Mouse (Mus musculus): ENCODE results near the gene Rufy1. TPM values are rescaled to one million over a fixed set of nuclear protein-coding genes. Genes with fewer than 3 reads are reported as not detected.

Gene Rufy1
- total RNA-seq, 4 experiments from 2014 or later: 41.9 to 56.9 (median 49.4) TPM

DNA sequence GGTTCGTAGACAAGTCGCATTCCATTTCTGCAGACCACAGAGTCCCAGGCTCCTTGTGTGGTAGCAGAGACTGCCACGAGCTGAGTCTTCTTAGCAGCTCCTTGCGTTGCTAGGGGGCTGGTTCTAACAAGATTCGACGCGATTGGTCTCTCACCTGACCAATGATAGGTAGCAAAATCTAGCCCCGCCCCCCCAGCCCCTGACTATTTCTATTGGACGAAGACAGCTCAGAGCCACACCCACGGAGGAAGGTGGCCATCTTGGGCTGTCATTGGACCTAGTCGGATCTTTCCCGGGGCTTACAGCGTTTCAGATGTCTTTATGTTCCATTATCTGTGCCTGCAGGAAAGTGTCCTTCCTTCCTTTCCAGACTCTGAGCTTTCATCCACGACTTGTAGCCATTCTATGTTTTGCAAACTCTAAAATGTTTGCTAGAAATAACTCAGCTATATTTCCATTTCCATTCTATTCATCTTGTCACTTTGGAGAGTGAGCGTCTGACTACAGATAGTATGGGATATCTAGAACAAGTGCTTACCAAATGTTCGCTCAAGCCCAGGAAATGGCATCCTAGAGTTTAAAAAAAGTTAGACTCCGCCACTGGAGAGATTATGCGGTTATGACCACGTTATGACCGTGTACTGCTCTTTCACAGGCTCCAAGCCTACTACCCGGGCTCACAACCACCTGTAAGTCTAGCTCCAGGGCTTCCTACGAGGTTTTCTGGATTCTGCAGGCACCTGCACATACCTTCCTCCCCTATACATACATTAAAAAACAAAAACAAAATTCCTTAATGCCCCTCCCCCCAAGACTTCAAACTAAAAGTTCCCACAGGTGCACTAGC, 8.8 kb downstream of the Rufy1 start:
- peak; percentile 44 for DNase-seq

DNA sequence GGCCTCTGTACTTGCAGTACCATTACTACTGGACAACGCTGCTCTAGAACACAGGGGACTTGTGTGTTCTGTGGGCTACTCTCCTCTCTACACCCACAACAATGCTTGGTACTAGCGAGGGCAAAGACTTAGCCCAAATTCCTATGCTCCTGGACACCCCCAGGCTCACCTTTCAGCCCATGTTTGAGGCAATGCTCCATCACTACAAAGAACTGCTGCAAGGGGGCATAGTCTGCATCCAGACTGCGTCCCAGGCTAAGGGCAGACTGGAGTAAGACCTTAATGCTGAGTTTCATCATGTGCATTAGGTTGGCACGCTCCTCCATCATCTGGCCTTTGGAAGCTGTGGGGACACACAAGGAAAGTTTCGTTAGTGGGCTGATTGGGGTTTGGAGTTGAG, 9.5 kb downstream of the Rufy1 start:
- no peak for DNase-seq

DNA sequence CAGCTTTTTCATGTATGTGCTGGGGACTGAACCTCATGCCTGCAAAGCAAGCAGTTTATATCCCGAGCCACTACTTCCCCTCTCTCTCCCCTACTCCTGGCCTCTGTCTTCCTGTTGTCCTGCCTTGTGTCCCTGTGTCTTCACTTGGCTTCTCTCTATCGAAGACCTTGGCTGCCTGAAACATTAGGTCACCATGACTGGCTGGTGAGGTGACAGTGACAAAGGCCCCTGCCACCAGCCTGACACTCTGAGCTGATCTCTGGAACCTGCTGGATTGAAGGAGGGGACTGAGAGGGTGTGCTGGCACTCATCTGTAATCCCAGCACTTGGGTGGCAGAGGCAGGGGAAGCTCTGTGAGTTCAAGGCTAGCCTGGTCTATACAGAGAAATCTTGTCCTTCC, 13.1 kb downstream of the Rufy1 start:
- peak; percentile 45 for DNase-seq

GRCm38 (mm10) chr11:50415563-50416241, 15.2 kb downstream of the Rufy1 start:
- no peak for DNase-seq

GRCm38 (mm10) chr11:50407235-50407634, 23.7 kb downstream of the Rufy1 start:
- no peak for DNase-seq

DNA sequence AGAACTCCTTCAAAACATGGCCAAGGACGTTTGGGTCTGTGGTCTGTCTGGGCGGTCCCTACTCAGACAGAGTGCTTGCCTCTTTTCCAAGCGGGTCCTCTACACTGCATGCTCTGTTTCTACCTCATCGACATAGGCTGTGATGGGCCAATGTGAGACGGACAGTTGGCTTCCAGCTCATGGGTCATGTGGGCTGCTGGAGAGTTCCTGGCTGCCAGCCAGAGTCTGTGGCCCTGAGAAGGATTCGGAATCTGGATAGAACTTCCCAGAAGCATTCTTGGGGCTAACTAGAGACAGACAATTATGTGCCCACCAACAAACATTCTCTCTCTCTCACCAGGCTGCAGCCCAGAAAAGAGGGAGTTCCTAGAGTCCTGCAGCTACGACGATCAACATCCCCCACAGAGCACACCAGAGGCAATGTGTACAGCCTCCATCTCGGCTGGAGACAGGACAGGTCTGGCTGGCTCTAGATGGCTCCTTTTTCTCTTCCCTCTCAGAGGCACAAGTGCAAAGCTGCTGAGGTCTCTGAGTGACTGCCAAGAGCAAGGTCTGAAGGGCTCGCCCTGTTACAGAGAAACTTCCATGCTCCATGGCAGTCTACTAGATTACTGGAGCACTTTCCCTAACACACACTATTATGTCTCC, 27.4 kb downstream of the Rufy1 start:
- peak; percentile 68 for DNase-seq

- DNase-seq: no peak
Measured at GRCm38 (mm10) chr11:50402481-50402880, 28.4 kb downstream of the Rufy1 start.

DNA sequence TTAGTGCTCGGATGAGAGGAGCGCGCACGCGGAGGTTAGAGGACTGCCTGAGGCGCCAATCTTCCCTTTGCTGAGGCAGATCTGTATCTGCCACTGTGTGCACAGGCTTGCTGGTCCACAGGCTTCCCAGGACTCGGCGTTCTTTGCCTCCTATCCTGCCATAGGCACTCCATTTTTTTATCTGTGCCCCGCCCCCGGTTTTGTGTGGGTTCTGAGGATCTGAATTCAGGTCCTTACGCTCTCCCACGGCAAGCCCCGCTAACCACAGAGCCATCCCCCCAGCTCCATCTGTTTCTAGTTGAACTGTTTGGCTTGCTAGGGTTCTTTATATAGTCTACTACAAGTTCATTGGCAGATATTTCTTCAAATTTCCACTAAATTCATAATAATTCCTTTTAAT, 32.1 kb downstream of the Rufy1 start:
- no peak for DNase-seq

GRCm38 (mm10) chr11:50397316-50397715, 33.6 kb downstream of the Rufy1 start:
- no peak for DNase-seq

DNA sequence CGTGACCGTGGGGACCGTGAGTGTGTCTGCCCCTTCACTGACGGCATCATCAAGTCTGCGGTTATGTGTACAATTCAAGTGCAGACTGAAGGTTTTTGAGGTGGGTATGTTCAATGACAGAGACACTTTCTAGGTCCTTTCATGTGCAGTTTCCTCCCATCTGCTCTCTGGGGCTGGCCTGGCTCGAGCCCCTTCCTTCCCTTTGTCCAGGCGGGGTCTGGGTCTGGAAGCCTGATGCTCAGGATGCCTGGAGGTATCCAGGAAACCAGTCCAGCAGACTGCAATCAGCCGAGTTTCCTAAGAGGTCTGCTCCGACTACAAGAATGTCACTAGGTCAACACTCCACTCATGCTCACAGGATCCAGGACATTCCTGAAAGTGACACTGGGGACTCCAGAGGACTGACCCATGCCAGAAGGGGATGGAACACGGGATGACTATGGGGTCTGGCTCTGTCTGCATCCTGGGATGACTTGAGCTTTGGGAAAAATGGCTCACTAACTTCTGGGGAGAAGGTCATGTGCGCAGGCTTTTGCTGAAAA, 34.1 kb downstream of the Rufy1 start:
- DNase-seq: no peak

DNA sequence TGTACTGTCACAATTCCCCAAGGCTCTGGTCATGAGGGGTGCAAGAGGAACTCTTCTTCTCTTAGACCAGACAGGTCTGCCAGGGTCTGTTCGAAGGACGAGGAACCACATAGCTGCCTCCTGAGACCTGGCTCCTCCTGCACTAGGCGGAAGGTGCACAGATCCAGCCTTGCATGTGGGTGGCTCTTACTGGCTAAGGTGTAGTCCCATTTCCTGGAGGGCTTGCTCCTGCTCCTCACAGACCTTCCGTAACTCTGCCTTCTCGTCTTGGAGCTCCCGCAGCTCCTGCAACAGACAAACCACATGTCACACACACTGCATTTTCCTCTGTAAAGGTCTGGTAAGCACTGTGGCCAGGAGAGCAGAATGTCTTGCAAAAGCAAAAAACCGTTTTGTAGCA, 36.2 kb downstream of the Rufy1 start:
- DNase-seq: no peak

DNA sequence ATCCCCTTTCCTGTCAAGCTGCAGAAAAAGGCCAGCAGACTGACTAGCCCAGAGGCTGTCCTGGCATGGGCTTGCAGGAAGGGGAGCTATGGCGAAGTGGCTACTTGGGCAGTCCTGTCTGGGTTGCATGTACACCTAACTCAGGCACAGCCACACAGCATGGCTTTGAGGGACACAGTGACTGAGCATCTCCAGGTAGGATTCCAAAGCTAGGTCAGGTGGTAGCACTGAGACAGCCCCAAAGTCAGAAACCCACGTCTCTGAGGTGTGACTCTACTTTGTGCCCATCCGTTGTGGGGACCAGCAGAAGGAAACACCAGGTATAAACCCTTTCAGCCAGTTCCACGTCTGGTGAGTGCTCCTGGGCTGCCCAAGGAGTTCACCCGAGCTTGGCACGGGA, 37.6 kb downstream of the Rufy1 start:
- DNase-seq: no peak

GRCm38 (mm10) chr11:50391272-50391960, 39.5 kb downstream of the Rufy1 start:
- no peak for DNase-seq

DNA sequence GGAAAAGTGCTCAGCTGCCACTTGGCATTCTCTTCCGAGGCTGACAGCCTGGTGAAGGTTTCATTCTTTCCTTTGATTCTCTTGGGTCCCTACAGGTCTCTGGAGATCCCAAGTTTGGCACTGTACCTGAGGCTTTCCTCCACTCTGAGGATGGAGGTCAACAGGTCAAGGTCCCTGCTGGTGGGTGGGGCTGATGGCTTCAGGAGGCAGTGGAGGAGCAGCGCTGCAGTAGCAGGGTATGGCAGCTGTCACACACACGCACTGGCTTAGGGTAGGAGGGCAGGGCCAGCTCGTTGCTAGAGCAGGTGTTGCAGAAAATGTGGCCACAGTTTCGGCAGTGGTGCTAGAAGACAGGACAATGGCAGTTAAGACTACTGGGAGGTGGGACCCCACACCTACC, 41.3 kb downstream of the Rufy1 start:
- DNase-seq: no peak

- no peak for DNase-seq
Measured at GRCm38 (mm10) chr11:50389011-50389410, 41.9 kb downstream of the Rufy1 start.

GRCm38 (mm10) chr11:50388217-50388929, 42.6 kb downstream of the Rufy1 start:
- DNase-seq: no peak

- no peak for DNase-seq
Measured at GRCm38 (mm10) chr11:50387697-50388096, 43.2 kb downstream of the Rufy1 start.

- no peak for DNase-seq
Measured at GRCm38 (mm10) chr11:50387167-50387679, 43.7 kb downstream of the Rufy1 start.

DNA sequence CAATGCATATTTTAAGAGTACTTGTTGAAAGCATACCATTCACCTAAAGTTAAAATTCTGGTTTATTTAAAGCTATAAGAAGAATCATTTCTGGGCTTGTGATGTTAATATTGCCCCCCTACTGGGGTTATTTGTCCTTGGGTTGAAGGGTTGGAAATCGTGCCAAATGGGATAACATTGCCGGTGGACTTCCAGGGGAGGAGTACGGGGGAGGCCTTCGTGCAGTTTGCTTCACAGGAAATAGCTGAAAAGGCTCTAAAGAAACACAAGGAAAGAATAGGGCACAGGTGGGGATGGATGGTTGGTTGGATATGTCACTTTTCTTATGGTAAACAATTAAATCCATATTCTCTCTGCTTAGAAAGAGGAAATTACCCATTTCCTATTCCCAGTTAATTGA, 49.6 kb downstream of the Rufy1 start:
- no peak for DNase-seq

GRCm38 (mm10) chr11:50379023-50379752, 51.7 kb downstream of the Rufy1 start:
- no peak for DNase-seq
